Mouse (Mus musculus) olfactory bulb, adult 2 months (tissue): ENCODE measurements around the gene Sh3gl2. TPM values are rescaled to one million over a fixed set of nuclear protein-coding genes. Genes with fewer than 3 reads are reported as not detected.

Experiments
- H3K27ac ChIP-seq: fragments of 200-500 bp; 2 replicates; pipeline ENCODE4 v1.5.1; 2012; ENCODE audit warnings: low read depth, low read length; ENCODE audit not compliant: insufficient read depth
- H3K4me1 ChIP-seq: fragments of 200-500 bp; 2 replicates; pipeline ENCODE4 v1.6.1; 2012; ENCODE audit warnings: low read length; ENCODE audit not compliant: control insufficient read depth, insufficient read depth
- H3K4me3 ChIP-seq: fragments of 200-500 bp; 2 replicates; pipeline ENCODE4 v1.5.1; 2012; ENCODE audit warnings: mild to moderate bottlenecking, low read depth, low read length, moderate library complexity; ENCODE audit not compliant: insufficient read depth
- CTCF ChIP-seq: fragments of 200-500 bp; IDR thresholded peaks from 2 replicates; pipeline ENCODE4 v1.5.1; 2012; ENCODE audit warnings: low read depth, mild to moderate bottlenecking, low read length, moderate library complexity; ENCODE audit not compliant: insufficient read depth
- POLR2A ChIP-seq: fragments of 200-500 bp; IDR thresholded peaks from 2 replicates; pipeline ENCODE4 v1.6.1; 2012; ENCODE audit warnings: mild to moderate bottlenecking, low read depth, low read length, moderate library complexity; ENCODE audit not compliant: insufficient read depth
- WGBS: fragments of 180-500 bp; shearing (Covaris S2); methylation state at CpG from one replicate; pipeline ENCODE4 v1.1.7; 2018; 5-methylcytosine and 5-hydroxymethylcytosine counted together
- polyA plus RNA-seq: library from polyadenylated mRNA; stranded (reverse); fragments of >200 nt; gene quantifications from 2 replicates; pipeline ENCODE4 v1.2.4, GENCODE M21; 2012; ENCODE audit warnings: low replicate concordance; ENCODE audit not compliant: missing spikeins, insufficient read depth, insufficient read length

Sh3gl2 gene
- polyA plus RNA-seq, 1 experiment: 339 TPM

- WGBS: 78% methylated on average over 1 of the region's 1 CpGs
- no peaks in the 10 kb centered on the region for H3K4me1 ChIP-seq
- H3K27ac ChIP-seq: no peak overlapping the region
- TF ChIP-seq CTCF (no peak), POLR2A (no peak)
- no peak overlapping the region for H3K4me3 ChIP-seq
Observed at GRCm38 (mm10) chr4:85669735-85670134, 464.8 kb downstream of the Sh3gl2 start.

DNA sequence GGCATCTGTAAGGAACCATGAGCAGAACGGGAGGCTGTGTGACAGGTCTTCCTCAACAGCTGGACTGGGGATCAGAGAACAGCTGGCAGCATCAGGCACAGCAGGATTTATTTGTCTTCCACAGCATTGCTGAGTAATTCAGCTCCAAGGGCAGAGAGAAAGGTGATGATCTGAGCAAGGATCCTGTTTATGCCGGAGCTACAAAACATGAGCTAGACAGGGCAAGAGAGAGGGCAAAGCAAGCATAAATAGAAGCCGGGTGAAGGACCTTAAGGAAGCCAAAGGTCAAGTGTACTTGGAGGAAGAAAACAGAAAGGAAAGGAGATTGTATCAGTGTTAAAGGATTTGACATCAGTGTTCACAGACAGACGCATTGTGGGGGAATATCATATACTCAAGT is 467.4 kb downstream of the Sh3gl2 start:
- Histone ChIP-seq H3K4me3 (no peak overlapping the region), H3K27ac (no peak overlapping the region), H3K4me1 (no peaks in the 10 kb centered on the region)
- no peak for TF ChIP-seq CTCF
- no peak for TF ChIP-seq POLR2A
- WGBS: 71% methylated on average over 4 of the region's 4 CpGs

GRCm38 (mm10) chr4:85677621-85678020 is 472.7 kb downstream of the Sh3gl2 start:
- no peak overlapping the region for H3K27ac ChIP-seq
- no peak for TF ChIP-seq CTCF
- no peak for TF ChIP-seq POLR2A
- H3K4me3 ChIP-seq: no peak overlapping the region
- no peaks in the 10 kb centered on the region for H3K4me1 ChIP-seq
- WGBS: 54% methylated on average over 1 of the region's 1 CpGs

DNA sequence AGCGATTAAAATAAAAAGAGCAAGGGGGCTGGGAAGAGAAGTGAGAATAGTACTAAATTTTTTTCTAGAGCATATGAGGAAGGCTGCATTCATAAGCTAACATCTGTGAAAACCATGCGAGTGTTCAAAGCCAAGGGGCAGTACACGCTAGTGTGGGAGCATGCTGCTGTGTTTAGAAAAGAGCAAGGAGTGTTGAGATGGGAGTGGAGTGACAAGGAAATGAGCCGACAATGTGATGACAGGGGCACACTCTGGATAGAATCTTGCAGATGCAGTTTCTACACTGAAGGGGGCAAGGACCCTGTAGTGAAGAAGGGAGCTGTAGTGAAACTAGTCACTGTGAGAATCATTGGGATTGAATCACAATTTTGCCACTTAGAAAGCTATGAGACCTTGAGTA is 481.2 kb downstream of the Sh3gl2 start:
- TF ChIP-seq POLR2A (no peak), CTCF (no peak)
- WGBS: 92% methylated on average over 4 of the region's 4 CpGs
- H3K4me1 ChIP-seq: no peaks in the 10 kb centered on the region

More for the DNA sequence above, 481.2 kb downstream of the Sh3gl2 start:
- no peak overlapping the region for H3K27ac ChIP-seq
- H3K4me3 ChIP-seq: no peak overlapping the region
